Mouse (Mus musculus) hindbrain, embryonic 15.5 days (tissue): ENCODE results near the gene Fam92b. TPM values are rescaled to one million over a fixed set of nuclear protein-coding genes. Genes with fewer than 3 reads are reported as not detected.

Experiments used
- ATAC-seq: fragments of 200-750 bp; cut with Nextera tagmentation; 2 replicates; pipeline ENCODE4 v1.8.0; 2017; ENCODE audit warnings: low read depth, moderate number of reproducible peaks, moderate TSS enrichment; ENCODE audit not compliant: low FRiP score
- H3K27ac ChIP-seq: fragments of 300-500 bp; sonication (generic); replicated peaks from 2 replicates; pipeline ENCODE4 v1.5.1; 2015; ENCODE audit warnings: mild to moderate bottlenecking, inconsistent platforms
- H3K27me3 ChIP-seq: fragments of 300-500 bp; sonication (generic); 2 replicates; pipeline ENCODE4 v1.6.1; 2015; ENCODE audit warnings: control low read depth, inconsistent platforms
- H3K36me3 ChIP-seq: fragments of 300-500 bp; sonication (generic); 2 replicates; pipeline ENCODE4 v1.6.1; 2015; ENCODE audit warnings: control low read depth, inconsistent platforms
- H3K4me1 ChIP-seq: fragments of 300-500 bp; sonication (generic); replicated peaks from 2 replicates; pipeline ENCODE4 v1.6.1; 2015; ENCODE audit warnings: control low read depth, inconsistent platforms
- H3K4me2 ChIP-seq: fragments of 300-500 bp; sonication (generic); 2 replicates; pipeline ENCODE4 v1.6.1; 2015; ENCODE audit warnings: moderate library complexity, mild to moderate bottlenecking, inconsistent platforms
- H3K4me3 ChIP-seq: fragments of 300-500 bp; sonication (generic); 2 replicates; pipeline ENCODE4 v1.5.1; 2015; ENCODE audit warnings: mild to moderate bottlenecking, inconsistent platforms
- H3K9ac ChIP-seq: fragments of 300-500 bp; sonication (generic); 2 replicates; pipeline ENCODE4 v1.6.1; 2015; ENCODE audit warnings: inconsistent platforms
- H3K9me3 ChIP-seq: fragments of 300-500 bp; sonication (generic); 2 replicates; pipeline ENCODE4 v1.6.1; 2016; ENCODE audit warnings: control low read depth, inconsistent platforms
- WGBS: fragments of 180-500 bp; shearing (Covaris S2); methylation state at CpG from one replicate; pipeline ENCODE4 v1.1.7; 2015; 5-methylcytosine and 5-hydroxymethylcytosine counted together
- polyA plus RNA-seq: library from polyadenylated mRNA; unstranded; fragments of >200 nt; fragmentation: Nextera tagmentation; extraction: Ambion mirVana; gene quantifications from 2 replicates; pipeline ENCODE4 v1.2.1, GENCODE M21; 2015

Fam92b gene
- polyA plus RNA-seq, 1 experiment from 2014 or later, result 2.2 TPM

DNA sequence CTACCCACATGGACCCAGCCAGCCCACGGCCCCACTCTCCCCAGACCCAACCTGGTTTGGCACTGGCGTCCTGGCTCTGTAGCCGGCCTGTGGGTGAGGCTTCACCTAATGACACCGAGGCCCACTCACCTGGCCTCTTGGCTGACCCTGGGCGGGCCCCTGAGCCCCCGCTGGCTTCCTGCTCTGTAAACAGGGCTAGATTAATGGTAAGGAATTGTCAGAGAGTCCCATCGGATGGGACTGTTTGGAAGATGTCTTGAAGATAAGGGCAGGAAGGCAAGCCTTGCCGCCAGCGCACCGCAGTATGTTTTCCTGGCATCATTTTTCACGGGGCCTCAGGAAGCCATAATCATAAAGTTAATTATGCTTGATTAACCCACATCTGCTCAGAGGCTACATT is 30.8 kb upstream of the Fam92b start:
- WGBS, result 58% methylated on average over 11 of the region's 11 CpGs
- peaks cover 6% of the 10 kb centered on the region for H3K4me1 ChIP-seq
- no peaks in the 10 kb centered on the region for H3K9me3 ChIP-seq
- no peaks in the 10 kb centered on the region for H3K36me3 ChIP-seq
- H3K27ac ChIP-seq, result no peak overlapping the region
- no peak for ATAC-seq
- H3K9ac ChIP-seq, result no peak overlapping the region
- no peak overlapping the region for H3K4me2 ChIP-seq
- no peak overlapping the region for H3K4me3 ChIP-seq
- no peaks in the 10 kb centered on the region for H3K27me3 ChIP-seq

DNA sequence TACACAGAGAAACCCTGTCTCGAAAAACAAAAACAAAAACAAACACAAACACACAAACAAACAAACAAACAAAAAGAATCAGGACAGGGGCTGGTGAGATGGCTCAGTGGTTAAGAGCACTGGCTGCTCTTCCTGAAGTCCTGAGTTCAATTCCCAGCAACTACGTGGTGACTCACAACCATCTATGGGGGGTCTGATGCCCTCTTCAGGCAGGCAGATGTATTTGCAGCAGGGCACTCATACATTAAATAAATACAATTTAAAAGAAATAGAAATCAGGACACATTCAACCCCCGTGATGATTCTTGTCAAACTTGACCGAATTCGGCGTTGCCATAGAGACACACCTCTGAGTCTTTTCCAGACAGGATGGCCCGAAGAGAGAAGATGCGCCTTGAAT is 30.1 kb upstream of the Fam92b start:
- Histone ChIP-seq H3K27me3 (no peaks in the 10 kb centered on the region), H3K4me2 (no peak overlapping the region), H3K4me3 (no peak overlapping the region), H3K4me1 (peaks cover 6% of the 10 kb centered on the region), H3K36me3 (no peaks in the 10 kb centered on the region), H3K9ac (no peak overlapping the region), H3K27ac (no peak overlapping the region), H3K9me3 (no peaks in the 10 kb centered on the region)
- no peak for ATAC-seq
- WGBS, result 83% methylated on average over 8 of the region's 8 CpGs

DNA sequence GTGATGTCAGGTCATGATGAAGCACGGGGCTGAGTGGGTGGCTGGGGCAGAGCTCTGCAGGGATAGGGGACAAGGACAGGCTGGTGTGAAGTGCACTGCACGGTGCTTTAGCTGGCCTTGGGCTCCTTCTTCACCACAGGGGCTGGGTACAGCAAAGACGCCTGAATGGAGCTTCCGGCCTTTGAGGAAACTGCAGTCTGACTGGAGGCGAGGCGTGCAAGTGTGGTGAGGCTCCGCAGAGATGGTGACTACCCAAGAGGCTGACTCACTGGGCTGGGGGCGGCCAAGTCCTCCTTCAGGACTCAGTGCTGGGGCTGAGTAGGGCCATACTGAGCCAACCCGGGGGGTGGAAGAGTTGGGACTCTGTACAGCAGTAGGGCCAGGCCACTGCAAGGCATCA is 28.6 kb upstream of the Fam92b start:
- WGBS, result 82% methylated on average over 9 of the region's 9 CpGs
- H3K4me2 ChIP-seq, result no peak overlapping the region
- H3K9me3 ChIP-seq, result no peaks in the 10 kb centered on the region
- H3K4me1 ChIP-seq, result 0 out of 2 replicates have a peak, but pooled peaks cover under 1% of the 10 kb centered on the region
- H3K4me3 ChIP-seq, result no peak overlapping the region
- H3K36me3 ChIP-seq, result no peaks in the 10 kb centered on the region
- no peak overlapping the region for H3K9ac ChIP-seq
- ATAC-seq, result no peak
- no peak overlapping the region for H3K27ac ChIP-seq
- H3K27me3 ChIP-seq, result no peaks in the 10 kb centered on the region

DNA sequence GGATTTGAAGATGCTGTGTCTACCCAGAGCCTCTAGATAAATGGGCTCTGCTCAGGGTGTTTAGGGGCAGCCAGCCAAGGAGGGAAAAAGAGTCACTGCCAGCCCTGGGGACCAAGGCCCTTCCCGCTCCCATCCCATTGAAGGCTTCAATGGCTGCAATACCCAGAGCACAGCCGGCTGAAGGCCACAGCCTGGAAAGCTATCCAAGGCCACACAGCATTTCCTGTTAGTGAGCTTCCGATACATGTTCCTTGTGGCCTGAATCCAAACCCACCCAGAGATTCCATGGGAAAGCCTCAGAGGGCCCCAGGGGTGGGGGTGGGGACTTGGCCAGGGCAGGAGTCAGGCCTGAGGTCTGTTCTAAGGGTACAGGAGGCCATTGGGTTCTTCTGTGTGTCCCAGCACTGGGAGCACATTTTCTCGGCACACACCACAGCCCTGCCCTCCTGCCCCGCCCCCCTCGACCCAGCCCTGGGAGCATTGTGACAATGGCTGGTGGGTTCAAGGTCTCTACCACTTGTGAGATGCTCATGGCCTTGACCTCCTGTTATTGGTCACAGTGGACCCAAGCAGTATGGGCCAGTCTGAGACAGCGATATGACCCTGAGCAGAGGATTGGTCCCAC is 27.6 kb upstream of the Fam92b start:
- no peak overlapping the region for H3K4me2 ChIP-seq
- no peaks in the 10 kb centered on the region for H3K36me3 ChIP-seq
- H3K27ac ChIP-seq, result no peak overlapping the region
- no peaks in the 10 kb centered on the region for H3K27me3 ChIP-seq
- H3K9ac ChIP-seq, result no peak overlapping the region
- no peak overlapping the region for H3K4me3 ChIP-seq
- H3K4me1 ChIP-seq, result no peaks in the 10 kb centered on the region
- ATAC-seq, result no peak
- 72% methylated on average over 7 of the region's 7 CpGs for WGBS
- no peaks in the 10 kb centered on the region for H3K9me3 ChIP-seq

DNA sequence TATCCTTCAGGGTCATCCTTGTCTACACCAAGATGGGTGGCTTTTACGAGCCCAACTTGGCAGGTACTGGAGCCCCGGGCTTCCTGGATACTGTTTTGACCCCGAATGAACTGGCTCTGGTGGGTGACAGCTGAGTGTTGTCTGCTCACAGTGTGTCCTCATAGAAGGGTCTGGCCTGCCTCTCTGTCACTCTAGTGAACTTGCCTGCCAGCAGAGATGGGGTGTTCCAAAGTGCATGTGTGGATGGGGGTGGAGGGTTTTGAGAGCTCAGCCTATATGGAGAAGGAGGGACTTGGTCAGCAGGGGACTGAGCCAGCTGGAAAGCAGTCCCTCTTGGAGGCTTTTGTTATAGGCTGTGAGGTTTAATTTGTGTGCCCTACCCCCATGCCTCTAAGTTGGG is 25.3 kb upstream of the Fam92b start:
- Histone ChIP-seq H3K9me3 (no peaks in the 10 kb centered on the region), H3K4me1 (no peaks in the 10 kb centered on the region), H3K4me2 (no peak overlapping the region), H3K27me3 (no peaks in the 10 kb centered on the region), H3K9ac (no peak overlapping the region), H3K4me3 (no peak overlapping the region), H3K36me3 (no peaks in the 10 kb centered on the region), H3K27ac (no peak overlapping the region)
- 57% methylated on average over 3 of the region's 3 CpGs for WGBS
- ATAC-seq, result no peak

DNA sequence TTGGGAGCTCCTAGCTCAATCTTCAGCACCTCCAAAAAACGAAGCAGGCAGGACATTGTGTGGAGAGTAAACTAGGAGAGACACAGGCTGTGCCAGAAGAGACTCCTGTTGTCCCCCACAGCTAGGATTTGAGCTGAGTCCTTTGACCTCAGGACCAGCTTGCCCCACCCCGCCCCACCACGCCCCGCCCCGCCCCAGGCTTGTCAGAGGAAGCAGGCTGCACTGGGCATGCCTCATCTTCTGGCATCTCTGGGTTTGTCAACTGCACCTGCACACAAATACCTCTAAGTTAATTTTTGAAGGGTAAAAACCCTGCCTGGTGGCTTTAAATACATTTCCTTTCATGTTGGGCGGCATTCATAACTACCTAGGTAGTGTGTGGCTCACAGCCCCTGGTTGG is 24.1 kb upstream of the Fam92b start:
- no peak for ATAC-seq
- Histone ChIP-seq H3K27me3 (no peaks in the 10 kb centered on the region), H3K27ac (no peak overlapping the region), H3K4me3 (no peak overlapping the region), H3K4me1 (no peaks in the 10 kb centered on the region), H3K9ac (no peak overlapping the region), H3K4me2 (no peak overlapping the region), H3K9me3 (no peaks in the 10 kb centered on the region), H3K36me3 (no peaks in the 10 kb centered on the region)
- WGBS, result 88% methylated on average over 6 of the region's 6 CpGs

DNA sequence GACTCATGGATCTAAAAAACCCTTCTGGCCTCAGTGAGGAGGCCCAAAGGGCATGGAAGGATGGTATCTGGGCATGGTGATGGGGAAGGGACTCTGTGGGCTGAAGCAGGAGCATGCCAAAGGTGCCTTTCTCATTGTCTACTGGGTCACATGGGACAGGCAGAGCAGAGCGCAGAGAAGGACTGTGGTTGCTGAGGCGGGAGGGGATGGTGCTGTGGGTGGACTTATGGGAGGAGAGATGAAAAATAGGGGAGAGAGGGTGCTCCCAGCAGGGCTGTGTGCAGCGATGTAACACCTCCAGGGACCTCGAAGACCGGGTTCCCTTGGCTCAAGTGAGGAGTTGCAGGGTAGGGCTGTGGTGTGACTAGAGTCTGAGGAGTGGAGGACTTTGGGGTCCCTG is 14.9 kb upstream of the Fam92b start:
- Histone ChIP-seq H3K4me3 (no peak overlapping the region), H3K27ac (no peak overlapping the region), H3K9me3 (no peaks in the 10 kb centered on the region), H3K36me3 (no peaks in the 10 kb centered on the region), H3K4me1 (peaks cover 16% of the 10 kb centered on the region), H3K27me3 (no peaks in the 10 kb centered on the region), H3K4me2 (no peak overlapping the region), H3K9ac (no peak overlapping the region)
- no peak for ATAC-seq
- WGBS, result 97% methylated on average over 5 of the region's 5 CpGs

DNA sequence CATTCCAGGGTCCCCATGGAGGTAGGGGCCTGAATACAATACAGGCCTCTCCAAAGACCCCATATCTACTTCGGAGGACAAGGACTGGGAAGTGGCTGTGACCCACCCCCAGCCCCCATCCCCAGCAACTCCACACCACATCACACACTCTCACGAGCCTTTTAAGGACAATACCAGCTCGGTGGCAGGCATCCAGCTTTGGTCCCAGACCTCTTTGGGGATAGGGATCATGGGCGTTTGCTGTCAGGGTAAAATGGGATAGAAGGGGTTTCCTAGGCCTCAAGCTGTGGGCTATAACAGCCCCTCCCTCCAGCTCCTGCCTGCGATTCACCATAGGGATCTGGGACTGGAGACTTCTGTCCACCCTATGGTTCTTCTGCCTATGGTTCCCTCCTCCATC is 14.4 kb upstream of the Fam92b start:
- H3K4me2 ChIP-seq, result no peak overlapping the region
- H3K9me3 ChIP-seq, result no peaks in the 10 kb centered on the region
- no peaks in the 10 kb centered on the region for H3K36me3 ChIP-seq
- H3K9ac ChIP-seq, result no peak overlapping the region
- WGBS, result 64% methylated on average over 5 of the region's 5 CpGs
- no peak overlapping the region for H3K4me3 ChIP-seq
- H3K27ac ChIP-seq, result peak overlapping the region; percentile 85; the same call in 1 of the 2 replicates
- peaks cover 18% of the 10 kb centered on the region for H3K4me1 ChIP-seq
- no peaks in the 10 kb centered on the region for H3K27me3 ChIP-seq
- no peak for ATAC-seq

DNA sequence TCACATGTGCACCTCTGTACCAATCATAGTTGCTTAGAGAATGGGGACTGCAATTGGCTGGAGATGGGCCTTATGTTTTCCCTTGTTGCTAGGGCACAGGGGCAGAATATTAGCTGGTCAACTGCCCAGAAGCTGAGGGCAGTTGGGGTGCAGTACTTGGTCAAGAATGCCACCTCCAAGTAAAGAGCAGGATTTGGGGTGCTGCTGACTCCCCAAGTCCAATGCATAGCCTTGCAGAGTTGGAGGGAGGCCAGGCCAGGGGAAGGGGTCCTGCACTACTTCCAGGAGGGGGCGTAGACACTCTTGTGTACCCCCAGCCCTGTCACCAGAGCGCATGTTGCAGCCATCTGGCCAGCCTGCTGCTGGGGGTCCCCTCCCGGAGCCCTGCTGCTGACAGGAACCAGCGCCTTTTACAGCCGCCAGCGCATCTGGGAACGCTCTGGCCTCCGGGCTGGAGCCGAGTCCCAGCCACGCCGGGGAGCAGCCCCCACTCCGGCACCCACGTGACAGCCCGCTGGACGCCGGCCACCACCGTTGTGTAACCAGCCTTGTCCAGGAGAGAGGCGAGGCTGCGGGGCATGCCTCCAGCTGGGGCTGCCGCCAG is 13.6 kb upstream of the Fam92b start:
- Histone ChIP-seq H3K9me3 (no peaks in the 10 kb centered on the region), H3K4me3 (no peak overlapping the region), H3K27ac (peak overlapping the region; percentile 85), H3K36me3 (no peaks in the 10 kb centered on the region), H3K9ac (no peak overlapping the region), H3K27me3 (no peaks in the 10 kb centered on the region), H3K4me2 (peak overlapping the region; percentile 54), H3K4me1 (peaks cover 25% of the 10 kb centered on the region)
- ATAC-seq, result peak; percentile 85
- 42% methylated on average over 18 of the region's 20 CpGs for WGBS

DNA sequence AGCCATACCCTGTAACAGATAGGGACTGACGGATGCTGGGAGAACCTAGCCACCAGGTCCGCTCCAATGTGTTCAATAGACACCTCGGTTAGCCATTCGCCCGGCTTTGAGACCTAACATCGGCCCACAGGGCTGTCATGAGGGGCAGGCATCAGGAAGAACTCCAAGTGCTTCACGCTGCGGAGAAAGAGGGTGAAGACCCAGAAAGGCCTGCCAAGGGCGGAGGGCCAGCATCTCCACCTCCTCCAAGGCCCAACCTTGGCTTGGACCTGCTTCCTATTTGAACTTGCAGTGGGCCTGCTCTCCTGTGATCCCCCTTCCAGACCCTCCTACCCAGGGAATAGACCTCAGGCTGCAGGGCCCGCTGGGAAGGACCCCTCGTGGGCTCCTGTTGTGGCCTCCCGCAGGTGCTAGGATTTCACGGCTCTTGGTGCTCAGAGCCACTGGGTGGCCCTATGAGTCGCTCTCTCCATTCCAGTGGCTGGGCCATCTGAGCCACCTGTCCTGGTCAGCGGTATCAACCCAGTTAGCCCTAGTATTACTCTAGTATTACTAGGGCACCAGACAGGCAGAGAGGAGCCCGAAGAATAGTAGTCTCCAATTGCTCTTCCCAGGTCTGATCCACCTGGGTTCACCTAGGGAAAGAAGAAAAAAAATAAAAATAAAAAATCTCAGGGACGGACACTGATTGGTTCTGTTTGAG is 13.0 kb upstream of the Fam92b start:
- H3K36me3 ChIP-seq, result no peaks in the 10 kb centered on the region
- H3K27ac ChIP-seq, result peak overlapping the region; percentile 59
- WGBS, result 78% methylated on average over 17 of the region's 17 CpGs
- no peaks in the 10 kb centered on the region for H3K27me3 ChIP-seq
- H3K4me2 ChIP-seq, result no peak overlapping the region
- no peak overlapping the region for H3K9ac ChIP-seq
- H3K9me3 ChIP-seq, result no peaks in the 10 kb centered on the region
- H3K4me1 ChIP-seq, result peaks cover 31% of the 10 kb centered on the region
- ATAC-seq, result no peak
- H3K4me3 ChIP-seq, result no peak overlapping the region

DNA sequence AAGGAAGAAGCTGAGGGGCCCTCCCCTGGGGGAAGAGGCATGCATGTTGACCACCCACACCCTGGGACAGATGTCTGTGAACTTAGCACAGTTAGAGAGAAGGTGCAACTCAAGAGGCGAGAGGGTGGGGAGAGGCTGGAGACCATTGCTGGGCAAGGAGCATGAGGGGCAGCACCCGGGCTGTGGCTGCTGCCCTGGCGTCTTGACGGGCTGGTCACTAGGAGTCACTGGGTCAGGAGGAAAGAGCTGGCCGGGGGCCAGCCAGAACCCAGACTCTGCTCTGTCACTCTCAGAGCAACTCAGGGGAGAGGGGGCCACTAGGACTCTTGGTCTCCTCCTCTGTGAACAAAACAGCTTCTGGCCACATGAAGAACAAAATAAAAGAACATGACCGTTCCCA is 12.2 kb upstream of the Fam92b start:
- no peak for ATAC-seq
- Histone ChIP-seq H3K4me1 (peaks cover 37% of the 10 kb centered on the region), H3K9ac (no peak overlapping the region), H3K4me2 (no peak overlapping the region), H3K9me3 (no peaks in the 10 kb centered on the region), H3K36me3 (no peaks in the 10 kb centered on the region), H3K27me3 (no peaks in the 10 kb centered on the region), H3K4me3 (no peak overlapping the region), H3K27ac (no peak overlapping the region)
- WGBS, result 85% methylated on average over 6 of the region's 6 CpGs

DNA sequence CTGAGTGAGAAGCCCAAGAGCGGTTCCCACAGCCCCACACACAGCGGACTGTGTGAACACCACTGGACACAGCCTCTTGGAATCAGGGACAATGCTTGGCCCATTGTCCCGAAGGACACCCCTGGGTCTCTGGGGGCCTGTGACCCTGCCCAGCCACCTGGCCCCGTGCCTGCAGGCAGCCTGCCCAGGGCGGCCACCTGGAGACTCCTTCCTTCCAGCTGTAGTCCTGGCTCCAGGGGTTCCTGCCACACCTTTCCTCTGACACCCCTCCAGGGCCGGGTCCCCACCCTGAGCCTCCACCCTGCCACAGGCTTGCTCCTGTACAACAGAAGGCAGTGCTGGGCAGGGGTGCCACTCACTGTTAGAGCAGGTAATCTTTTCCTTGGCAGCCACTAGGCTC is 11.2 kb upstream of the Fam92b start:
- H3K36me3 ChIP-seq, result no peaks in the 10 kb centered on the region
- no peak overlapping the region for H3K4me2 ChIP-seq
- ATAC-seq, result no peak
- H3K4me1 ChIP-seq, result peaks cover 40% of the 10 kb centered on the region
- no peaks in the 10 kb centered on the region for H3K9me3 ChIP-seq
- H3K4me3 ChIP-seq, result no peak overlapping the region
- H3K9ac ChIP-seq, result no peak overlapping the region
- no peaks in the 10 kb centered on the region for H3K27me3 ChIP-seq
- no peak overlapping the region for H3K27ac ChIP-seq
- 81% methylated on average over 6 of the region's 6 CpGs for whole genome bisulfite sequencing
